Mouse (Mus musculus) heart, postnatal 0 days (tissue): ENCODE measurements around the gene Ppp1r36.

Experiments used
- CTCF ChIP-seq: IDR thresholded peaks from 2 replicates; pipeline ENCODE4 v1.5.1; 2016; ENCODE audit warnings: antibody characterized with exemption, control low read depth, low read depth
- EP300 ChIP-seq: IDR thresholded peaks from 2 replicates; pipeline ENCODE4 v1.6.1; 2016; ENCODE audit warnings: antibody characterized with exemption, low read depth

DNA sequence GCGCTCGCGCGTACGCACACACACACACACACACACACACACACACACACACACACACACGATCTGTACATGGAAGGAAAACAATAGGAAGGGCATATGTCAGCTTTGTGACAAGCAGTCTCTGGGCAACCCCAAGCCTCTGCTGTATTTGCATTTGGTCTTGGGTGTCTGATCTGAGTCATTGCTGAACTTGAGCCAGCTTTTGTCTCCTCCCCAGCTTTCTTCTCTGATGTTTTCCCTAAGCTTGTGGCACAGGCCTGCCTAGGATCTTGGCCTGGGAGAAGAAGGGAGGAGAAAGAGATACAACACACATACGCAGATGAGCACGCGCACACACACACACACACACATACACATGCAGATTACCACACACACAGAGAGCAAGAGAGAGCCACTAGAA lies 46.1 kb downstream of the Ppp1r36 start:
- no peak for TF ChIP-seq CTCF
- TF ChIP-seq EP300, result no peak
